Mouse (Mus musculus): Measurements from ENCODE around the gene Nudt21. TPM values are rescaled to one million over a fixed set of nuclear protein-coding genes. Genes with fewer than 3 reads are reported as not detected.

Nudt21 gene
- polyA plus RNA-seq (2015; fragmentation: Nextera tagmentation; extraction: Ambion mirVana) = 56.3 and 70.6 TPM in 2 replicates

GRCm38 (mm10) chr8:94036944-94037524 is at the start of gene Nudt21, which contains the start of gene Ogfod1:
TSS of gene Nudt21 (minus strand) at chr8:94037031.
TSS of gene Ogfod1 (plus strand) at chr8:94037198.

GRCm38 (mm10) chr8:94012013-94012951 is 24.5 kb downstream of the Nudt21 start, which contains the start of gene Amfr:
TSS of gene Amfr (minus strand) at chr8:94012842.

Other genes with a start within 250 kb of the Nudt21 start
- gene Gnao1, start 227.1 kb downstream of the Nudt21 start, polyA plus RNA-seq (2015; fragmentation: Nextera tagmentation; extraction: Ambion mirVana) = 25.7 and 34.4 TPM in 2 replicates
- 53.8 and 58.1 TPM in 2 replicates for gene Amfr, start 24.2 kb downstream of the Nudt21 start, polyA plus RNA-seq (2015; fragmentation: Nextera tagmentation; extraction: Ambion mirVana)
- gene Ogfod1, start 167 bp upstream of the Nudt21 start, polyA plus RNA-seq (2015; fragmentation: Nextera tagmentation; extraction: Ambion mirVana) = 8.1 and 9.1 TPM in 2 replicates
- 7.5 and 7.6 TPM in 2 replicates for gene Bbs2, start 61.9 kb upstream of the Nudt21 start, polyA plus RNA-seq (2015; fragmentation: Nextera tagmentation; extraction: Ambion mirVana)
- not detected in 2 replicates for gene Mt4, start 100.2 kb upstream of the Nudt21 start, polyA plus RNA-seq (2015; fragmentation: Nextera tagmentation; extraction: Ambion mirVana)
- gene Mt3, start 115.6 kb upstream of the Nudt21 start, polyA plus RNA-seq (2015; fragmentation: Nextera tagmentation; extraction: Ambion mirVana) = 0.52 and 0.77 TPM in 2 replicates
- 34.8 and 41.7 TPM in 2 replicates for gene Mt2, start 135.6 kb upstream of the Nudt21 start, polyA plus RNA-seq (2015; fragmentation: Nextera tagmentation; extraction: Ambion mirVana)
- gene Mt1, start 142.1 kb upstream of the Nudt21 start, polyA plus RNA-seq (2015; fragmentation: Nextera tagmentation; extraction: Ambion mirVana) = 198 and 237 TPM in 2 replicates
- 29.5 and 36.8 TPM in 2 replicates for gene Nup93, start 177.5 kb upstream of the Nudt21 start, polyA plus RNA-seq (2015; fragmentation: Nextera tagmentation; extraction: Ambion mirVana)